Mouse (Mus musculus): ENCODE results near the gene Clps.

GRCm38 (mm10) chr17:28567541-28567940 is 7.0 kb upstream of the Clps start:
- TF ChIP-seq RCOR1 (IDR thresholded peaks at IDR 0.05; ENCODE audit: low read depth, low read length) (no peak), MEF2A (IDR thresholded peaks at IDR 0.05; ENCODE audit: extremely low read depth, insufficient replicate concordance, low read depth, low read length, poor library complexity, severe bottlenecking) (no peak), CHD2 (IDR thresholded peaks at IDR 0.05; ENCODE audit: low read length) (no peak), CTCF (IDR thresholded peaks at IDR 0.05 in 2 of 3, conservative IDR thresholded peaks at IDR 0.05 in 1 of 3; ENCODE audit: control insufficient read depth in 1 of 3, insufficient read depth in 1 of 3, low read depth in 2 of 3, low read length in 3 of 3, poor library complexity in 1 of 3, severe bottlenecking in 1 of 3) (no peak), USF2 (IDR thresholded peaks at IDR 0.05; ENCODE audit: borderline replicate concordance in 1 of 2, insufficient read depth in 1 of 2, low read depth in 1 of 2, low read length in 2 of 2) (no peak), ZMIZ1 (IDR thresholded peaks at IDR 0.05; ENCODE audit: low read depth, low read length) (no peak), KAT2A (conservative IDR thresholded peaks at IDR 0.05; ENCODE audit: low read depth, low read length) (no peak), GABPA (IDR thresholded peaks at IDR 0.05; ENCODE audit: low read depth, low read length) (no peak), TAL1 (IDR thresholded peaks at IDR 0.05; ENCODE audit: low read length) (no peak), ZNF384 (IDR thresholded peaks at IDR 0.05; ENCODE audit: low read depth, low read length) (no peak), POLR2A (IDR thresholded peaks at IDR 0.05; ENCODE audit: control insufficient read depth in 1 of 2, insufficient read depth in 1 of 2, low read depth in 1 of 2, low read length in 2 of 2, poor library complexity in 1 of 2) (no peak)
